Mouse (Mus musculus): ENCODE measurements around the gene Ppp1cb.
A peak's percentile ranks its signal among the peaks of the same experiment; 100 is the strongest.
"Not testable (repeated sequence)": the region's sequence is repeated elsewhere in the genome, so short reads cannot be mapped to it uniquely, and the experiment has no call there.

Ppp1cb gene

GRCm38 (mm10) chr5:32458408-32459143 lies at the start of gene Ppp1cb:
TSS of gene Ppp1cb (plus strand) at chr5:32458843.
- peak; percentile 100 for DNase-seq

- no peak for DNase-seq
Observed at GRCm38 (mm10) chr5:32409747-32410146, 48.9 kb upstream of the Ppp1cb start.

GRCm38 (mm10) chr5:32410954-32411688 lies 47.5 kb upstream of the Ppp1cb start:
- no peak for DNase-seq

- DNase-seq = peak; percentile 93
Observed at GRCm38 (mm10) chr5:32412186-32412950, 46.3 kb upstream of the Ppp1cb start.

GRCm38 (mm10) chr5:32413083-32413482 lies 45.6 kb upstream of the Ppp1cb start:
- DNase-seq = peak; percentile 97

- DNase-seq = no peak
Observed at GRCm38 (mm10) chr5:32413569-32413968, 45.1 kb upstream of the Ppp1cb start.

- DNase-seq = no peak
Observed at GRCm38 (mm10) chr5:32414461-32414985, 44.1 kb upstream of the Ppp1cb start.

- no peak for DNase-seq
Observed at GRCm38 (mm10) chr5:32415554-32415953, 43.1 kb upstream of the Ppp1cb start.

GRCm38 (mm10) chr5:32416881-32417280 lies 41.8 kb upstream of the Ppp1cb start:
- peak; percentile 99 for DNase-seq

GRCm38 (mm10) chr5:32422081-32422589 lies 36.5 kb upstream of the Ppp1cb start:
- no peak for DNase-seq

- peak; percentile 84 for DNase-seq
Observed at GRCm38 (mm10) chr5:32423339-32424046, 35.1 kb upstream of the Ppp1cb start.

- DNase-seq = peak; percentile 85
Observed at GRCm38 (mm10) chr5:32424464-32424863, 34.2 kb upstream of the Ppp1cb start.

GRCm38 (mm10) chr5:32425485-32426171 lies 33.0 kb upstream of the Ppp1cb start:
- no peak for DNase-seq

- DNase-seq = no peak
Observed at GRCm38 (mm10) chr5:32430399-32430798, 28.2 kb upstream of the Ppp1cb start.

GRCm38 (mm10) chr5:32434346-32434745 lies 24.3 kb upstream of the Ppp1cb start:
- DNase-seq = not testable (repeated sequence)

- no peak for DNase-seq
Observed at GRCm38 (mm10) chr5:32435612-32436011, 23.0 kb upstream of the Ppp1cb start.

GRCm38 (mm10) chr5:32437901-32438563 lies 20.6 kb upstream of the Ppp1cb start:
- DNase-seq = peak; percentile 43

- no peak for DNase-seq
Observed at GRCm38 (mm10) chr5:32438564-32438922, 20.1 kb upstream of the Ppp1cb start.

- peak; percentile 95 for DNase-seq
Observed at GRCm38 (mm10) chr5:32441336-32441735, 17.3 kb upstream of the Ppp1cb start.

GRCm38 (mm10) chr5:32441992-32442575 lies 16.6 kb upstream of the Ppp1cb start:
- DNase-seq = peak; percentile 76

GRCm38 (mm10) chr5:32443906-32444305 lies 14.7 kb upstream of the Ppp1cb start:
- no peak for DNase-seq

Measured in heart, adult 11 months (tissue).